Mouse (Mus musculus) urinary bladder, adult 2 months (tissue): Measurements from ENCODE around the gene Mok. TPM values are rescaled to one million over a fixed set of nuclear protein-coding genes. Genes with fewer than 3 reads are reported as not detected.

Source experiments
- DNase-seq: peaks from one replicate; pipeline ENCODE4 v3.0.0; 2022; ENCODE audit warnings: low spot score
- polyA plus RNA-seq: library from polyadenylated mRNA; depleted of rRNA; stranded (reverse); fragments of >200 nt; gene quantifications from 2 replicates; pipeline ENCODE4 v1.2.3, GENCODE M21; 2012

Gene Mok
- polyA plus RNA-seq, 1 experiment = 1.2 TPM

GRCm38 (mm10) chr12:110850010-110850928 lies 9.5 kb upstream of the Mok start, which contains the start of gene Zfp839:
Gene Zfp839, plus strand, starts transcription at chr12:110850253.
- DNase-seq = peak; percentile 85

DNA sequence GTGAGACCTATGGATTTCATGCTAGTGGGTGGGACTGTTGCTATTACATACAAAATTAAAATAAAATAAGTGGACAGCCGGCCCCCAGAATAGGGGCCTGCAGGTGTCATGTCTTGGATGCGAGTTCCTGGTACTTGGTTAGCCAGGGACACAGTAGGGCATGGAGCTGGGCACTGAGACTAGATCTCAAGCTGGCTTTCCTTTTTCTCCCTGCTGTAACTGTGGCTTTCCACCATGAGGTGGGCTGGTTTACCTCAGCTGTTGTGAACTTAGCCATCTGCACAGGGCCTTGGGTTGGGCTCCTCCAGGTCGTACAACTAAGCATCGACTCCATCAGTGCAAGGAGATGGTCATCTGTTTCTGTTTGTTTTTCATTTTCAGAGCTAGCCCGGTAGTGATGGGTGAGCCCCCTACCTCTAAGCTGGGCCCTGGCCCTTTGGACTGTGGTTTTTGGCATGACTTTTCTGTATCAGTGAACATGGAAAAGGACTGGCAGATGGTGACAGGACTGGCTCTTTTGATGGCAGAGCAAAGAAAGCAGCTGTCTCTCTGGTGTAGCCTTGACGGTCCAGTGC lies 5.5 kb upstream of the Mok start:
- DNase-seq = no peak

- DNase-seq = peak; percentile 96
Measured at GRCm38 (mm10) chr12:110845131-110845880, 4.6 kb upstream of the Mok start.

- DNase-seq = no peak
Measured at GRCm38 (mm10) chr12:110844227-110845130, 3.7 kb upstream of the Mok start.

- peak; percentile 72 for DNase-seq
Measured at GRCm38 (mm10) chr12:110843194-110844048, 2.7 kb upstream of the Mok start.

DNA sequence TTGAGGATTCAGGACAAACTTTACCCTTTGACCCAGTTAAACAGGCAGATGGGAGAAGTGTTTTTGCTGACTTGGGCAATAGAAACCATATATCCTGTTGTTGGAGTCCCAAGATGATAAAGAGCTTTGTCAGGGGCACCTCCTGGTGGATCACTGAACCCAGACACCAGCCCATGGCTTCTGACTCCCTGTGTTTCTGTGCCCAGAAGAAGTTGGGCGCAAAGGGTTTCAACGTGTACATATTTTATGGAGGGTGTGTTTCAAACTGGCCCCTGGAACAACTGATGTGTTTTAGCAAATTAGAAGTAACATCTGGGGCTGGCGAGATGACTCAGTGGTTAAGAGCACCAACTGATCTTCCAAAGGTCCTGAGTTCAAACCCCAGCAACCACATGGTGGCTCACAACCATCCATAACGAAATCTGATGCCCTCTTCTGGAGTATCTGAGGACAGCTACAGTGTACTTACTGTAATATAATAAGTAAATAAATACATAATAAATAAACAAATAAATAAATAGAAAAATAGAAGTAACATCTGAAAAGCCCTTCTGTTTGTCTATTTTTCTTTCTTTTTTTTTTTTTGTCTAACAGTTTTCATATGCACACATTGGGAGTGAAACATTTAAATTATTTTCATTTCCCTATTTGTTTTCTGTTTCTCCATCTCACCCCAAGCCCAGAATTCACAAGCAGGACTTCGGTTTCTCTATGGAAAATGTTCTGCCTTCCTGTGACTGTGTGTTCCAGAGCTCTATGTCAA lies 1.2 kb upstream of the Mok start:
- DNase-seq = no peak

GRCm38 (mm10) chr12:110837850-110838249 lies 2.9 kb downstream of the Mok start:
- no peak for DNase-seq

DNA sequence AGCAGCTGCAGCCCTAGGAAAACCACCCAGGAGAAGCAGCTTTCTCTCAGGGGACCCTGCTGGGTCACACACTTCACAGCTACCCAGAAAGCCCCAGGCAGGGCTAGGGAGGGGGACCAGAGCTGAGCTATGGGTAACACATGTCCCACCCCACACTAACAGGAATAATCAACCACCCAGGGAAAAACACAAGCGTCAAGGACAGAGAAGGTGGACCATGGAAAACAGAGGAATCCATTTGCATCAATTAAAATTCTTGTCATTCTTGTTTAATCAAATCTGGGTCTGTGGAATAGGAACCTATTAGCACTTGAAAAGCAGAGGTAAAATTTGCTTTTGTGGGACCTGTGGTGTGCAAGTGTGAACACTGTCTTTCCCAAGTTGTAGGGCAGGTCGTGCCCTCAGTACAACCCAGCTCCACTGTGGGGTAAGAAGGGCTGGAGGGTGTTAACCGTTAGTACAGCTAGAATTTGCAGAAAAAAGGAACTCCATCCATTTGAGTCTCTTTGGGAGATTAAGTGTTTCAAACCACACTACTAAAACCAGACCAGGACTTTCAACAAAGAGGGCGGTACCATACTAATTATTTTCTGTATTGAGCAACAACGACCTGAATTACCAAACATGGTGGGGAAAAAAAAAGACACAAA lies 3.4 kb downstream of the Mok start:
- no peak for DNase-seq

- DNase-seq = no peak
Measured at GRCm38 (mm10) chr12:110836729-110837128, 4.0 kb downstream of the Mok start.

- DNase-seq = no peak
Measured at GRCm38 (mm10) chr12:110835182-110835581, 5.6 kb downstream of the Mok start.

DNA sequence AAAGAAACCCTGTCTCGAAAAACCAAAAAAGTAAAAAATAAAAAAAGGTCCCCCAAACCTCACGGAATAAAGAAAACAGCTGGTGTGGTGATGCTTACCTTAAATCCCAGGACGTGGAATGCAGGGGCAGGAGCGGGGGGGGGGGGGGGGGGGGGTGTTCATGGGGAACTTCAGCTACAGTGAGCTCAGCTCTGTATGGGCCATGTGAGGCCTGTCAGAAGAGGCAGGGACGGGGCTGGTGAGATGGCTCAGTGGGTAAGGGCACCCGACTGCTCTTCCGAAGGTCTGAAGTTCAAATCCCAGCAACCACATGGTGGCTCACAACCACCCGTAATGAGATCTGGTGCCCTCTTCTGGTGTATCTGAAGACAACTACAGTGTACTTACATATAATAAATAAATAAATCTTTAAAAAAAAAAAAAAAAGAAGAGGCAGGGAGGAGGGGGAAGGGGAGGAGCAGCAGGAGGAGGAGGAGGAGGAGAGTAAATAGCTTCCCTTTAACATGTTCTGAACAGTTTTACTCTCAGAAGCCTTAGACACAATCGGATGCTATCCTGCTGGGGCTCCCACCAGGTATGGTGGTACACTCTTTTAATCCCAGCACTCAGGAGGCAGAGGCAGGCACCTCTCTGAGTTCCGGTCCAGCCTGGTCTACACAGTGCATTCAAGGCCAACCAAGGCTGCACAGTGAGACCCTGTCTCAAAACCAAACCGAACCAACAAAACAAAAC lies 10.3 kb downstream of the Mok start:
- no peak for DNase-seq

DNA sequence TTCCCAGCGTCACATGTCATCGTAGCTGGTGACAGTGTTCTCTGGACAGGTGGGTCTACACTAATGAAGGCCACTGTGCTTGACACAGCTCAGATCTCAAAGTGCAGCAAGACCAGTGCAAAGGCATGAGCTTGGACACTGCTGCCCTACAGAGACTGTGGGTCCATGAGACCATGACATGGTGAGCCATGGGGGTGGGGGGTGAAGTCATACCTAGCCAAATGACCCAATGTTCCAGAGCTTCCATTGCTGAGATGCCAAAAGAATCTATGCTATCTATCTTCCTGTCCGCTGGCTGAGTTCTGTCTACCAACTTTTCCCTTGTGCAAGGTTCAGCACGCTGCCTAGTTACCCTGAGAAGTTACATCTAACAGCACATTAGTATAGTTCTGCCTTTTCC lies 11.8 kb downstream of the Mok start:
- DNase-seq = no peak

GRCm38 (mm10) chr12:110822366-110822765 lies 18.4 kb downstream of the Mok start:
- no peak for DNase-seq

DNA sequence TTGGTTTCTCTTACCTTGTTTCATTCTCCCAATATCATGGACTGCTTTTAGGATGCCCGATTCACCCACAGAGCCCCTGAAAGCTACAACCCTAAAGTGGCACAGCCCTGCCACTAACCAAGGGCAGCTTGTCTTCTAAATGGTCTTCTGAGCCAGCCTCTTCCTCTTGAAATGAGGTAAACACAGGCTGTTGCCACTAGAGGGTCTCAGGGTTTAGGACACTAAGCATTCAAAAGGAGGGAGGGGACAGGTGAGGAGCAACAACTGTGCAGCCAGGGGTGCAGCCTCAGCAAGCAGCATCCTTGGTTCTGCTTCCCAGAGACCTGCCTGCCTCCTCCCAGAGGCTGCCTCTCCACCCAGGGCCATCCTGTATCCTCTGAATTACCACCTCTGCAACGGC lies 19.0 kb downstream of the Mok start:
- no peak for DNase-seq

GRCm38 (mm10) chr12:110819367-110819766 lies 21.4 kb downstream of the Mok start:
- no peak for DNase-seq

DNA sequence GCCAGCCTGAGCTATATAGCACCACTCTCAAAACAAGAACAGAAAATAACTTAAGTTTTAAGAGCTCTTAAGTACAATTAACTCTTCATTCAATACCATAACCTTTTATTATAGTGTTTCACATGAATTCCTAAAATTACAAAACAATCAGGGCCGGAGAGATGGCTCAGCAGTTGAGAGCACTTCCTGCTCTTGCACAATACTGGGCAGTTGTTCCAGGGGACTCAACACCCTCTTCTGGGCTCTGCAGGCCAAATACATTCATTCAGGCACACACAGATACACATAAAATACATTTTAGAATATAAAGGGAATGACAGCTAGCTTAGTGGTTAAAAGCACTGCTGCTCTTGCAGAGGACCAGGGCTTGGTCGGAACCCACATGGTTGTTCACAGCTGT lies 23.9 kb downstream of the Mok start:
- no peak for DNase-seq

GRCm38 (mm10) chr12:110814924-110815323 lies 25.8 kb downstream of the Mok start:
- DNase-seq = no peak

GRCm38 (mm10) chr12:110813624-110814023 lies 27.1 kb downstream of the Mok start:
- no peak for DNase-seq
